In the genomic region with DNA sequence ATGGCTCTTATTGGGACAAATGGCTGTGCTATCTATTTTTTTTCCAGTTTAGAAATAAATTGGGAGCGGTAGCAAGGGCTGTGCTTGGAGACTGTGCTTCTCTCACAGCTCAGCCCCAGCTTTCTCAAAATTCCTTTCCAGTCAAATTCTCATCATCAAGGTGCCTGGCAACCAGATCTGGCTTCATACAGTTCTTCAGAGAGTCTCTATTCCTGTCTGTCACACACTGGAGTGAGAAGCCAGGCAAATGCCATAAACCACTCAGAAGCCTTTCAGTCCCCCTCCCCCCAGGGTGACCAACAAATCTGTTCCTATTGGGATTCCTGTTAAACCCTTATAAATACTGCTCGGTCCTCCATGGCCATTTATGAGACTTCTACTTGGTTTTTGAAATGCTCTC, we compare ENCODE assay signal across 11 mouse cellular contexts.
"Had no signal": no experiment of that assay in that cellular context is flagged by ENCODE, and none has a peak within 500 bp of the region (broad histone marks: within the 10 kb centered on the region; RNA-seq: fewer than 3 reads in every experiment).

No protein-coding gene starts in this region.

- H3K9me3 ChIP-seq: kidney, embryonic 15.5 days; limb, embryonic 15.5 days; liver, embryonic 12.5 days; midbrain, embryonic 13.5 days had no signal

- H3K9ac ChIP-seq: kidney, embryonic 15.5 days; limb, embryonic 15.5 days; liver, embryonic 12.5 days; lung, embryonic 14.5 days; midbrain, embryonic 13.5 days had no signal

- H3K4me1 ChIP-seq: limb, embryonic 15.5 days; liver, embryonic 12.5 days had no signal

- DNase-seq: kidney, adult 2 months; kidney, postnatal 14 days; lung, embryonic 14.5 days; lung, postnatal 10 days; lung, postnatal 4 days had no signal

- H3K4me2 ChIP-seq: kidney, embryonic 15.5 days; limb, embryonic 15.5 days; liver, embryonic 12.5 days; lung, embryonic 14.5 days; midbrain, embryonic 13.5 days had no signal

- H3K27me3 ChIP-seq: kidney, embryonic 15.5 days; limb, embryonic 15.5 days; liver, embryonic 12.5 days had no signal

- H3K27ac ChIP-seq: kidney, embryonic 15.5 days; left cerebral cortex, adult 2 months; limb, embryonic 15.5 days; liver, embryonic 12.5 days; midbrain, embryonic 13.5 days; stomach, postnatal 0 days had no signal

- ATAC-seq: liver, embryonic 12.5 days; midbrain, embryonic 13.5 days had no signal

- H3K4me3 ChIP-seq: kidney, embryonic 15.5 days; left cerebral cortex, adult 2 months; limb, embryonic 15.5 days; liver, embryonic 12.5 days; midbrain, embryonic 13.5 days had no signal

- H3K36me3 ChIP-seq: kidney, embryonic 15.5 days; limb, embryonic 15.5 days; liver, embryonic 12.5 days; midbrain, embryonic 13.5 days had no signal
